Mouse (Mus musculus) naive thymus-derived CD4-positive, alpha-beta T cell, adult 2 months (primary cell): ENCODE results near the gene Ssbp2.
A peak's percentile ranks its signal among the peaks of the same experiment; 100 is the strongest.

Experiments used
- DNase-seq: peaks from one replicate; pipeline ENCODE4 v3.0.0-alpha.2; 2011; ENCODE audit warnings: low read depth

Ssbp2 gene

GRCm38 (mm10) chr13:91634123-91634522 is 174.0 kb downstream of the Ssbp2 start:
- no peak for DNase-seq

GRCm38 (mm10) chr13:91635957-91636356 is 175.9 kb downstream of the Ssbp2 start:
- peak; percentile 75 for DNase-seq

GRCm38 (mm10) chr13:91636814-91637213 is 176.7 kb downstream of the Ssbp2 start:
- peak; percentile 94 for DNase-seq

GRCm38 (mm10) chr13:91638836-91639235 is 178.8 kb downstream of the Ssbp2 start:
- no peak for DNase-seq

DNA sequence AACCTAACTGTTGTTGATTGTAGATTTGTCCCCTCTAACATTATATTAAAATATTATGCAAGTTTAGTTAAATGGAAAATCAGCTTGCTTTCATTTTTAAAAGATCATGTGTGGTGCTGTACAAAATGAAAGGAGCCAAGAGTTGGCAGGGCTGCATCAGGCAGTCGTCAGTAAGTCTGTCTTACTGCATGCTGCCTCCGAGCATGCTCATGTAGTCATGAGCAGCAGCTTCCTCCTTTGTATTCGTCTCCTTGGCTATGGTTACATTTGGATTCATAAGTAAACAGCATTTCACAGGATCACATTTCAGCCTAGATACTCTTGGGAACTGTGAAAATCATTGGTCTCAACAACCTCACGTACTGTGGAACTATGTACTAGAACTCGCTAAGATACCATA is 180.1 kb downstream of the Ssbp2 start:
- no peak for DNase-seq

DNA sequence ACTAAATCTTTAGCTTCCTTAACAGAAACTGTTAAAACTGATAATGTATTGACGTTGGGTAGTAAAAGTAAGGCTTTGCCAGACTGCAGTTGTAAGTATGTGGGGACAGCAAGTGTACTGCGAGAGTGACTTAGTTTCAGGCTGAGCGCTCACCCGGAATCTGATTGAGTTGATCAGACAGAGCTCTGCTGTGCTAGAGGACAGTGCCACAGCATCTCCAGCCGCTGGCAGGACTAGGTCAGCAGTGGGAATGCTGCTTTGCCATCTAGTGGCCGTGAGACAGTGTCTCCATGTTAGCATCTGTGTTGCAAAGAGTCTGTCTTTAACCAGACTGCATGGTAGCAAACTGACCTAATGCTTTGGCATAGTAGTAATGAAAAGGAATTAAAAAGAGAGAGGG is 188.2 kb downstream of the Ssbp2 start:
- no peak for DNase-seq

GRCm38 (mm10) chr13:91649926-91650325 is 189.8 kb downstream of the Ssbp2 start:
- no peak for DNase-seq

DNA sequence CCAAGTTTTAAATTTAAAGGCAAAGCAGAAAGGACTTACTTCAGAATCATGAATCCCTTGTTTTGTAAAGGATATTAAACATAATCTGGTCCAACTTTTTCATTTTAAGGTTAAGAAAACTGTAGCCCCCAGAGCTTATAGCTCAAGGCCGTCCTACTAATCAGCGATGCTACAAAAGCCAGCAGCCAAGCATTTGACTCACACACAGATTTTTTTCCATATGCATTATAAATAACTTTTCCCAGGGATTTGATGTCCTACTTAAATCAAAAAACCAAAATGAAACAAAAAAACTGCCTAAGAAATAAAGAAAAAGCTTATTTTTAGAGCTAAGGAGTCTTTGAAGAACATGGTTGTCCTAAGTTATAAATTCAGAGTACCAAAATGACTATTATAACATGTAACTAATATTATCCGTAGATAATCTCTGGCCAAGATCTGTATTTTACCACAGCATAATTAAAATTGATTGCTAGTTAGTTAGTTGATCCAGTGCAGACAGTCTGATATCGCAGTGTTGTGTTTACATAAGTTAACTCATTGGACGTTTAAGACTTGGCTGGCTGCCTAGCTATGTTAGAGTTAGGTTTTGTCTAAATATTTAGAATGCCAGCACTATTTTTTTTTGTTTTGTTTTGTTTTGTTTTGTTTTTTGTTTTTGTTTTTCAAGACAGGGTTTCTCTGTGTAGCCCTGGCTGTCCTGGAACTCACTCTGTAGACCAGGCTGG is 201.1 kb downstream of the Ssbp2 start:
- no peak for DNase-seq

DNA sequence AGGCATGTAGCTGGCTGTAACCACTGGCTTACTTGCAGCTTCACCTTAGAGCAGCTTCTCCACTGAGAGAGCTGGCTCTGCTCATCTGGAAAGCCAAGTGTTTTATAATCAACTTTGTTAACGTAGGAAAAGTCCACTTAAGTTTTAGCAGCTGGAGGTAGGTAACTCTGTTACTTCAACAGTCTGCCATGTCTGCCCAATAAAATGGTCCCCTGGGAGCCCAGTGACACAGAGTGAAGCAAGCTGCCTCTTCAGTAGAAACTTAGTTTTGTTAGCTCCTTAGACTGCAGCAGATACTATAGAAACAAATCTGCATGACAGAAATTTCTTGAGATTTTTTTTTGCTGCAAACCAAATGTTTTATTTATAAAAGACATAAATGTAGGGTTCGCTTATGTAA is 202.7 kb downstream of the Ssbp2 start:
- DNase-seq, result no peak

DNA sequence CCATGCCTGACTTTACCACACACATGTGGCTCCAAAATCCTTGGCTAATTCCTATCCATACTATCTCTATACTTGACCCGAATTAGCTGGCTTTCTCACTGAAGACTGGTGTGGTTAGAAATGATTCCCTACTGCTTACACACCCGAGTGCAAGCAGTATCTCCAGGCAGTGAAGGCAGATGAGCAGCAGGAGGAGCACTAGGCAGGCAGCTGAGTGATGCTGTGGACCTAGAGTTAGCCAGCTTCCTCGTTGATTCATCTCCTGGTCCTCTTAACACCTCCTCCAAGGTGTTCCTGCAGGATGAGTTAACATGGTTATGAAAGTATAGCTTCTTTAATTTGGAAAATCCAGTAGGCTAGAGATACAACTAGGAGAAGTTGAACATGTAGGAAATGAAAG is 213.2 kb downstream of the Ssbp2 start:
- no peak for DNase-seq

- no peak for DNase-seq
These were observed 220.8 kb downstream of the Ssbp2 start for GRCm38 (mm10) chr13:91680764-91681437.

- DNase-seq, result no peak
These were observed 221.4 kb downstream of the Ssbp2 start for GRCm38 (mm10) chr13:91681474-91681873.

GRCm38 (mm10) chr13:91690118-91690517 is 230.0 kb downstream of the Ssbp2 start:
- DNase-seq, result no peak

GRCm38 (mm10) chr13:91693615-91694014 is 233.5 kb downstream of the Ssbp2 start:
- no peak for DNase-seq

- no peak for DNase-seq
These were observed 235.3 kb downstream of the Ssbp2 start for GRCm38 (mm10) chr13:91695406-91695805.

DNA sequence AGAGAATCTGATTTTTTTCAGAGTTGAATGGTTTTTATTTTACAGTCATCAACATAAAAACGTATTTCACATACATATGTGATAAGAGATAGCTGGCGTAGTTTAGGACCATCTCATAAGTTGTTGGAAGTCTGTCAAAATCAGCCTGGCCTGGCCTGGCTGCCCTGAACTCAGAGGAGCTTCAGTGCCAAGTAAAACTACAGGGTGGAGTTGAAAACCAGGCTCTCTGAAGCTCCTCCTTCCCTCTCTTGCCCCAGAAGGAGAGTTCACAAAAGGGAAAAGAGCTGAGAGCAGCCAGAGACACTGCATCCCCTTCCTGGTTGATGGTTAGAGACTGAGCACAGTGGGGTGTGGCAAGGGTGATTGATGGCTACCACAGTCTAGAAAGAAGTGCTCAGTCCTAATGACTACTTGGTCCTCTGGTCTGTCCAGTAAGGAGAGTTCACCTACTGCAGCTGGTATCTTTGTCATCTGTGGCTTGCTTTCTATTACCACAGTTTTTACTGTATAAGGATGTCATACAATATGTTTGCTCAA is 236.1 kb downstream of the Ssbp2 start:
- no peak for DNase-seq

DNA sequence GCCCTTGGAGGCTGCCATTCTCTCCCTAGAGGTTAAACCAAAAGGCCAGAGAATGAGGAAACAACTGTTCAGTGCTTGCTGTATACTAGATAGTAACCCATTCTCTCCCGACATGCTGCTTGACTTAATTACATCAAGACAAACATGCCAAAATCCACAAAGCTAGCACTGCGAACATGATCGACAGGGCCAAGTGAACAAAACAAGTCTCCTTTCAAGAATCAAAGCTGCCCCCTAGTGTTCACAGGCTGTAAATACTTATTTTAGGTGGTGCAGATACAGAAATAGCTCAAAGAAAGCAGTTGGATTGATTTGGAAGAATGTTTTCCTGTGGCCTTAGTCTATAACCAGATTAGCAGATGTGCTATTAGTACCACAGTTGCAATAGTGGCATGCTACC is 236.9 kb downstream of the Ssbp2 start:
- DNase-seq, result peak; percentile 70

DNA sequence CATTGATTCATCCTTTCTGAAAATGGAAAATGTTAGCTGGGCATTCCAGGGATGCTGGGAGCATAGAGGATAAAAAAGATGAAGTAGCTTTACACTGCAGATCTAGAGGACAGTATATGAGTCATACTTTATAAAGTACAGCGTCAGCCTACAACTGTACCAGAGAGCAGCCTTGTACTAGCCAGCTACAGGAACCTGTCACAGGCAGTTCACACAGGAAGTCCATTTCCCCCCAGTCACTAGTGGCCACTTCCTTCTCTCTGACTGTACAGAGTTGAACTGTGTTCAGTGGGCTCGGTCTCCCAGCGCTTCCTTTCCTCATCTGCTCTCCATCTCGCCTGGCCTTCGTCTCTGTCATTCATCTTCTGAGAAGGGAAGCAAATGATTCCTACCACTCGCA is 242.3 kb downstream of the Ssbp2 start:
- no peak for DNase-seq

GRCm38 (mm10) chr13:91719487-91719886 is 259.4 kb downstream of the Ssbp2 start:
- DNase-seq, result no peak

GRCm38 (mm10) chr13:91723108-91723735 is 263.1 kb downstream of the Ssbp2 start:
- DNase-seq, result peak; percentile 26

DNA sequence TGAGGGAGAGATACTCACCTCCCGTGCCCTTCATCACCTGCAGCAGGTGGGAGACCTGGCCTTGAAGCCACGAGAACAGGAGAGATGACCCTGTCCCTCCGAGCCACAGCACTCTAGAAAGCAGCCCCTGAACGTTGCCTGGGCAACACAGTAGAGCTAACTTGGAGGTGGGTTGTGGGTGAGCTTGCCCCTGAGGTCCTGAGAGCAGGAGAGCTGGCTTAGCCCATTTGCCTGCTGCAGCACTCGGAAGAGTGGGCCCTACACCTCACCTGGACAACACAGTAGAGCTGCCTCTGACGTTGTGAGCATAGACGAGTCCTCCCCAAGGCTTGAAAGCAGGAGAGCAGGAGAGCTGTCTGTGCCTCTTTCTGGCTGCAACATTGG is 263.6 kb downstream of the Ssbp2 start:
- DNase-seq, result no peak

DNA sequence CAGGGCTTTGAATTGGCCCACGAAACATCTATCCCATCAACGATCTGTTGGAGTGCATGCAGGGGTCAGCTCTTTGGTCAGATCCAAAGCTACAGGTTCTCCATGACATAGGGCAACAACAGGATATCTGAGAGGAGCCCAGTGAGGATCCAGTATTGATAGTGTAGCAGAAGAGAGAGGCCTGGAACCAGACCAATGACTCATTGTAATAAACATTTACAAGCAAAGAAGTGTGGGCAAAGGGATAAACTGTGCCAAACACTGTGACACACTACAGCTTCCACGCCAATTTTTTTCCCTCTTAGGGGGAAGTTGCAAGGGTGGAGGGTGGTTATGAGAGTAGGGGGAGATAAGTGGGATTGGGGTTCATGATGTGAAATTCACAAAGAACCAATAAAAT is 264.1 kb downstream of the Ssbp2 start:
- DNase-seq, result no peak

- no peak for DNase-seq
These were observed 265.0 kb downstream of the Ssbp2 start for GRCm38 (mm10) chr13:91725130-91725529.
